Mouse (Mus musculus): ENCODE results near the gene Cntln.

Gene Cntln

GRCm38 (mm10) chr4:85054616-85055015 lies 170.5 kb downstream of the Cntln start:
- no peak for DNase-seq (ENCODE audit: low spot score)

GRCm38 (mm10) chr4:85059598-85059997 lies 175.5 kb downstream of the Cntln start:
- no peak for DNase-seq (ENCODE audit: low spot score)

GRCm38 (mm10) chr4:85061676-85062075 lies 177.6 kb downstream of the Cntln start:
- no peak for DNase-seq (ENCODE audit: low spot score)

GRCm38 (mm10) chr4:85096033-85096432 lies 211.9 kb downstream of the Cntln start:
- no peak for DNase-seq (ENCODE audit: low spot score)

GRCm38 (mm10) chr4:85096682-85097081 lies 212.6 kb downstream of the Cntln start:
- DNase-seq (ENCODE audit: low spot score) = peak; percentile 81

GRCm38 (mm10) chr4:85102168-85102567 lies 218.1 kb downstream of the Cntln start:
- no peak for DNase-seq (ENCODE audit: low spot score)

GRCm38 (mm10) chr4:85106416-85106815 lies 222.3 kb downstream of the Cntln start:
- no peak for DNase-seq (ENCODE audit: low spot score)

GRCm38 (mm10) chr4:85106961-85107360 lies 222.9 kb downstream of the Cntln start:
- DNase-seq (ENCODE audit: low spot score) = no peak

- no peak for DNase-seq (ENCODE audit: low spot score)
These were observed 236.2 kb downstream of the Cntln start for GRCm38 (mm10) chr4:85120271-85120670.

- no peak for DNase-seq (ENCODE audit: low spot score)
These were observed 265.6 kb downstream of the Cntln start for GRCm38 (mm10) chr4:85149726-85150125.

- DNase-seq (ENCODE audit: low spot score) = no peak
These were observed 267.8 kb downstream of the Cntln start for GRCm38 (mm10) chr4:85151881-85152280.

GRCm38 (mm10) chr4:85154361-85154760 lies 270.3 kb downstream of the Cntln start:
- DNase-seq (ENCODE audit: low spot score) = no peak

- DNase-seq (ENCODE audit: low spot score) = no peak
These were observed 277.0 kb downstream of the Cntln start for GRCm38 (mm10) chr4:85161156-85161555.

- peak; percentile 69 for DNase-seq (ENCODE audit: low spot score)
These were observed 278.6 kb downstream of the Cntln start for GRCm38 (mm10) chr4:85162468-85163312.

- peak; percentile 46 for DNase-seq (ENCODE audit: low spot score)
These were observed 279.2 kb downstream of the Cntln start for GRCm38 (mm10) chr4:85163313-85163615.

- no peak for DNase-seq (ENCODE audit: low spot score)
These were observed 283.9 kb downstream of the Cntln start for GRCm38 (mm10) chr4:85168001-85168400.

GRCm38 (mm10) chr4:85175466-85175865 lies 291.4 kb downstream of the Cntln start:
- no peak for DNase-seq (ENCODE audit: low spot score)

GRCm38 (mm10) chr4:85178394-85179051 lies 294.4 kb downstream of the Cntln start:
- DNase-seq (ENCODE audit: low spot score) = no peak

All from testis, postnatal 10 days (tissue).